Mouse (Mus musculus): ENCODE results near the gene Ubb. TPM values are rescaled to one million over a fixed set of nuclear protein-coding genes. Genes with fewer than 3 reads are reported as not detected.

Ubb gene
- total RNA-seq, 2 experiments from 2014 or later, result 1,189 to 1,425 TPM

- ATAC-seq (replicated peaks; ENCODE audit: low FRiP score, poor library complexity, severe bottlenecking), result peak; percentile 68
Measured at GRCm38 (mm10) chr11:62549782-62550181, 1.2 kb upstream of the Ubb start.

GRCm38 (mm10) chr11:62550227-62550685 is 715 bp upstream of the Ubb start:
- ATAC-seq (replicated peaks; ENCODE audit: low FRiP score, poor library complexity, severe bottlenecking), result peak; percentile 73

GRCm38 (mm10) chr11:62551226-62552119 is 502 bp downstream of the Ubb start:
- ATAC-seq (replicated peaks; ENCODE audit: low FRiP score, poor library complexity, severe bottlenecking), result peak; percentile 52

- no peak for ATAC-seq (replicated peaks; ENCODE audit: low FRiP score, poor library complexity, severe bottlenecking)
Measured at GRCm38 (mm10) chr11:62553186-62553585, 2.2 kb downstream of the Ubb start.

- ATAC-seq (replicated peaks; ENCODE audit: low FRiP score, poor library complexity, severe bottlenecking), result no peak
Measured at GRCm38 (mm10) chr11:62553633-62554032, 2.7 kb downstream of the Ubb start.

- ATAC-seq (replicated peaks; ENCODE audit: low FRiP score, poor library complexity, severe bottlenecking), result no peak
Measured at GRCm38 (mm10) chr11:62554163-62554855, 3.3 kb downstream of the Ubb start.

GRCm38 (mm10) chr11:62554934-62555517 is 4.1 kb downstream of the Ubb start:
- ATAC-seq (replicated peaks; ENCODE audit: low FRiP score, poor library complexity, severe bottlenecking), result no peak

- no peak for ATAC-seq (replicated peaks; ENCODE audit: low FRiP score, poor library complexity, severe bottlenecking)
Measured at GRCm38 (mm10) chr11:62555896-62556412, 5.0 kb downstream of the Ubb start.

GRCm38 (mm10) chr11:62557205-62557604 is 6.2 kb downstream of the Ubb start:
- ATAC-seq (replicated peaks; ENCODE audit: low FRiP score, poor library complexity, severe bottlenecking), result no peak

- ATAC-seq (replicated peaks; ENCODE audit: low FRiP score, poor library complexity, severe bottlenecking), result no peak
Measured at GRCm38 (mm10) chr11:62558152-62558551, 7.2 kb downstream of the Ubb start.

GRCm38 (mm10) chr11:62558961-62559646 is 8.1 kb downstream of the Ubb start:
- ATAC-seq (replicated peaks; ENCODE audit: low FRiP score, poor library complexity, severe bottlenecking), result no peak

- peak; percentile 32 for ATAC-seq (replicated peaks; ENCODE audit: low FRiP score, poor library complexity, severe bottlenecking)
Measured at GRCm38 (mm10) chr11:62560463-62561016, 9.6 kb downstream of the Ubb start.

GRCm38 (mm10) chr11:62563590-62563989 is 12.6 kb downstream of the Ubb start:
- no peak for ATAC-seq (replicated peaks; ENCODE audit: low FRiP score, poor library complexity, severe bottlenecking)

- ATAC-seq (replicated peaks; ENCODE audit: low FRiP score, poor library complexity, severe bottlenecking), result no peak; the same call in 1 of the 2 replicates
Measured at GRCm38 (mm10) chr11:62565747-62566146, 14.8 kb downstream of the Ubb start.

- ATAC-seq (replicated peaks; ENCODE audit: low FRiP score, poor library complexity, severe bottlenecking), result no peak
Measured at GRCm38 (mm10) chr11:62566211-62566610, 15.2 kb downstream of the Ubb start.

GRCm38 (mm10) chr11:62568300-62568699 is 17.3 kb downstream of the Ubb start:
- ATAC-seq (replicated peaks; ENCODE audit: low FRiP score, poor library complexity, severe bottlenecking), result no peak

GRCm38 (mm10) chr11:62573959-62574702 is 23.2 kb downstream of the Ubb start, which contains the start of gene Trpv2:
Gene Trpv2 (plus strand): TSS chr11:62574486.
- no peak for ATAC-seq (replicated peaks; ENCODE audit: low FRiP score, poor library complexity, severe bottlenecking)

- no peak for ATAC-seq (replicated peaks; ENCODE audit: low FRiP score, poor library complexity, severe bottlenecking)
Measured at GRCm38 (mm10) chr11:62574703-62575085, 23.7 kb downstream of the Ubb start.

- peak; percentile 87 for ATAC-seq (replicated peaks; ENCODE audit: low FRiP score, poor library complexity, severe bottlenecking)
Measured at GRCm38 (mm10) chr11:62575297-62575658, 24.3 kb downstream of the Ubb start.

Measured in erythroblast, adult 5-6 weeks (primary cell).